Mouse (Mus musculus): ENCODE data around the gene Rer1.

GRCm38 (mm10) chr4:155083553-155083952 lies 2.6 kb downstream of the Rer1 start:
- TF ChIP-seq TAL1 (conservative IDR thresholded peaks at IDR 0.05; ENCODE audit: low read depth, low read length) (no peak), CTCF (IDR thresholded peaks at IDR 0.05; ENCODE audit: low read depth, low read length) (no peak)
